Mouse (Mus musculus) right cerebral cortex, adult 18-20 months (tissue): ENCODE measurements around the gene Slc41a2.
A peak's percentile ranks its signal among the peaks of the same experiment; 100 is the strongest.
"Not testable (repeated sequence)": the region's sequence is repeated elsewhere in the genome, so short reads cannot be mapped to it uniquely, and the experiment has no call there.

ENCODE experiments used
- DNase-seq: peaks from one replicate; pipeline ENCODE4 v3.0.0; 2022; ENCODE audit warnings: mixed read lengths

Slc41a2 gene

DNA sequence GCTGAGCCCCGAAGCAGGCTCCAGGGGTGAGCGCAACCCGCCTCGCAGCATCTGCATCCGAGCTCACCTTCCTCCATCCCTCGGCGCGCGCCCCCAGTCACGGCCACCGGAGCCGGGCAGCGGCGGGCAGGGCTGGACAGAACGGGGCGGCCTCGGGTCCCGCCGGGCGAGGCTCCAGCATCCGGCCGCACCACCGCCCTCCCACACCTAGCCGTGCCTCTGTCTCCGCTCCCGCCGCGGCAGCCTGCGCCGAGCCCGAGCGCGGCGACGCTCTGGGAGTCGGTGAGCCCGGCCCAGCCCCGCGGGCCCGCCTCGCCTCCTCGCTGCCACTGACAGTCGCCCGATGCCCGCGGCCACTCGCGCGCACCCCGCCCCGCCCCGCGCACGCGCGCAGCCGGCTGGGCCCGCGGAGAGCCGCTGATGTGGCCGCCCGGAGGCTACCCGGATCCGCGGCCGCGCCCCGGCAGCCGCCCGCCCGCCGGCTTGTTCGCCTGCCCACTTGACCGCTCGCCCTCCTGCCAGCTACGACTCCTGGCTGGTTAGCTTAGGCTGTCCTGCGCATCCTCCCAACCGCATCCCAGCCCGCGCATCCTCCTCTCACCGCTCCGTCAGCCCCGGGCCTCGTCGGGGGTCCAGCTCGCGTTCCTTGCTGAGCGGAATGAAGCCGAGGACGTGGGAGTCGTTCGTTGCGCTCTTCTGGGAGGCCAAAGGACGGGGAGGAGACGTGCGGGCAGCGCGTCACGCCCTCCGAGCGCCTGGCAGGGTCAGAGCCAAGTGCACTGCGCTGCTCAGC is at the start of gene Slc41a2:
TSS of gene Slc41a2 (minus strand) at position 724 of the 793 bp plus-strand sequence.
- DNase-seq, result peak; percentile 80

DNA sequence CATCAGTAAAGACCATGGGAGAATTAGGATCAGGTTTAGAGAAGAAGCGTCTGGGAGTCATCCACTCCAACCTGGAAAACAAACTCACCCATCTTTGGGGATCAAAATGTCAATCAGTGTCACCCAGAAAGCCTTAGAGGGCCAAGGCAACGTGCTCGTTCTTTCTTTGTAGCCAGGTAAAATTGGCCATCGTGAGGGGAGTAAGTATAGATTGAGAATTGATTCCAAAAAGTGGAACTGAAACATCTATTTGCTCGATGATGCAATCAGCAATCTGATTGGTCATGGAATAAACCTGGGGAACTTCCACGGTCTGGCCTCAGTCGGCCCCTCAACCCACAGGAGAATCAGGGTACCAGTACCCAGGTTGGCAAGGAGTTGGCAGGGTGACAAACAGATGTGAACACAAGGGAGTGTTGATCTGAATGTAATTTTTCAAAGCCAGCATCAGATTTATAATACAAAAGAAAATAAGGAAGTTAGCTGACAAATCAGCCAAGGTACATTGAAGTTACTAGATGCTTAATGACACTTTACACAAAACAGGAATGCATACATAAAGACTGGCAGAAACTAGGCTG is 47.7 kb upstream of the Slc41a2 start:
- no peak for DNase-seq

GRCm38 (mm10) chr10:83384456-83385215 is 47.0 kb upstream of the Slc41a2 start:
- DNase-seq, result no peak

DNA sequence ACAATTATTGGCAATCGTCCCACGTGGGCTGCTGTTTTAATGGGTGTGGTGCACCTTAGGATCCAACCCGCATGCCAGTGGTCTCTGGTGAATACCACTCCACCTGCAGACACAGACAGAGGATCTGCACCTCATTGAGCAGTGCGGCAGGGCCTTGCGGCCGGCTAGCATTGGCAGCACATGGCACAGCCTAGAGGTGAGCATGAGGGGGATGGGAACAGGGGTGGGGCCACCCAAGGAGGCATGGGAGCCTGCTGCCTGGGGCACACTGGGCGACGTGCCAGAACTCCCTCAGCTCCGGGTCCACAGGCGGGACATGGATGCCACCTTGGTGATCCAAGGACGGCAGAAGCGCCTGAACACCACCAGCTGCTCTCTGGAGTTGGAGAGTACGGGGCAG is 46.2 kb upstream of the Slc41a2 start:
- DNase-seq, result no peak

DNA sequence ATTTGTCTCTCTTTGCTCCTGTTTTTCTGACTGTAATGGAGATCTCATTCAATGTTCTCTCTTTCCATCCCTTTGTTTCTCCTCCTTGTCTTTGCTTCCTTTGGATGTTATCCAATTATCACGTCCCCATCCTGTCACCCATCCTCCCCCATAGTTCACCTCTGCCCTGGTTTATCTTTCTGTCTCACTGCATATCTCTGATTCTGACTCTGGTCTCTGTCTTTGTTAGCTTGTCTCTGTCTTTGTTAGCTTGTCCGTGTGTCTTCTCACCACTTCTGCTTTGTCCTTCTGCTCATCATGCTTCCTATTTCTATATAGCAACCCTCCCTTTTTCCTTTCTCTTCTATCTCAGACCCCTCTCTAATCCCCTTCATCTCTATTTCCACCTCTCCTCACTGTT is 45.3 kb upstream of the Slc41a2 start:
- no peak for DNase-seq

GRCm38 (mm10) chr10:83382528-83382927 is 44.8 kb upstream of the Slc41a2 start:
- no peak for DNase-seq

- DNase-seq, result no peak
These were observed 42.8 kb upstream of the Slc41a2 start for GRCm38 (mm10) chr10:83380501-83380900.

- no peak for DNase-seq
These were observed 40.6 kb upstream of the Slc41a2 start for GRCm38 (mm10) chr10:83378083-83378833.

DNA sequence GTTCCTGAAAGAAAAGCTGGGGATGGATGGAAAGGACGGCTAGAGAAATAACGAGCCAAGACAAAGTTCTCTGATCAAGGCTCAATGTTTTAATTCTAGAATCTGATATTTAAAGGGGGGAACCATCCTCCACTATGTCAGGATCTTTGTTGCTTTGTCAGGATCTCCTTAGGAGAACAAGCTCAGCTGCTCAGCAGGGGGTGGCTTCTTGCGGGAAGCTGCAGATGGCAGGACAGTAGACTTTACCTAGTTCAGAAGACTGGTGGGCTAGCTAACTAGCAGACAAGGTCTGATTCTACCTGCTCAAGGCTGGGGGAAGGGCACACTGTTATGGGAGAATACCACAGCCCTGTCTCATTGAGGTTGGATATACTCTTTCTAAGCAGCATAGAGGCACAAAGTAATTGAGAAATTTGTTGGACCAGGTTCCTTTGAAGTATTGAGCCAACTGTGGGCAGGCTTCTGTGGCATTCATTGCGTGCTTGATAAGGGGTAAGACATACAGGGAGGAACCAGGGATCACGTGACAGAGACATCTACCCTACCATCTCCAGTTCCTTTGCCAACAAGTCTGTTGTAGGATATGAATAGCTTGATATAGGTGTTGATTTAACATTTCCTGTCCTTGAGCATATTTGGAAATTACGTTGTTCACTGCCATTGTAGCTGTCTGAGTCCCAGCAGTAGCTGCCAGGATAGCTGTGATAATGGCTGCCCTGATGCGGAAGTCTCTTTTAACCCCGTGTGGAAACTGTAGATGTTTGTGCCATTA is 39.4 kb upstream of the Slc41a2 start:
- no peak for DNase-seq

- not testable (repeated sequence) for DNase-seq
These were observed 37.8 kb upstream of the Slc41a2 start for GRCm38 (mm10) chr10:83375458-83375857.

- no peak for DNase-seq
These were observed 36.5 kb upstream of the Slc41a2 start for GRCm38 (mm10) chr10:83374045-83374656.

DNA sequence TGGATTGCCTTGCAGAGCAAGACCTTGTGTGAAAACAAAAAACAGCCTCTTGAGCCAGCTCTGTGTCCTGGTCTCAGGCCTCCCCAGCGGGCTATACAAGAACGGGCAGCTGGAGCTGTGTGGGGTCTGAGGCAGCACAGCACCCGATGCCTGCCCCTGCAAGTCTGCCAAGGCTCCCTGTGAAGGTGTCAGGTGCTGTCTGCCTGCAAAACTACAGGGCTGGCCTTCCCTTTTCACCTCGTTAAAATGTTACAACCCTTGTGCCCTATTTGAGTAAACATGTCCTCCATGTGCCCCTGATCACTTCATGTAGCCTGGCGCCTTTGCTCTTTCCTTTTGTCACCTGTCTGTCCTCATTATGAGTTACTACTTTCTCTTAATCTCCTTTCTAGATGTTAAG is 31.2 kb upstream of the Slc41a2 start:
- no peak for DNase-seq

GRCm38 (mm10) chr10:83363451-83363850 is 25.8 kb upstream of the Slc41a2 start:
- DNase-seq, result no peak

DNA sequence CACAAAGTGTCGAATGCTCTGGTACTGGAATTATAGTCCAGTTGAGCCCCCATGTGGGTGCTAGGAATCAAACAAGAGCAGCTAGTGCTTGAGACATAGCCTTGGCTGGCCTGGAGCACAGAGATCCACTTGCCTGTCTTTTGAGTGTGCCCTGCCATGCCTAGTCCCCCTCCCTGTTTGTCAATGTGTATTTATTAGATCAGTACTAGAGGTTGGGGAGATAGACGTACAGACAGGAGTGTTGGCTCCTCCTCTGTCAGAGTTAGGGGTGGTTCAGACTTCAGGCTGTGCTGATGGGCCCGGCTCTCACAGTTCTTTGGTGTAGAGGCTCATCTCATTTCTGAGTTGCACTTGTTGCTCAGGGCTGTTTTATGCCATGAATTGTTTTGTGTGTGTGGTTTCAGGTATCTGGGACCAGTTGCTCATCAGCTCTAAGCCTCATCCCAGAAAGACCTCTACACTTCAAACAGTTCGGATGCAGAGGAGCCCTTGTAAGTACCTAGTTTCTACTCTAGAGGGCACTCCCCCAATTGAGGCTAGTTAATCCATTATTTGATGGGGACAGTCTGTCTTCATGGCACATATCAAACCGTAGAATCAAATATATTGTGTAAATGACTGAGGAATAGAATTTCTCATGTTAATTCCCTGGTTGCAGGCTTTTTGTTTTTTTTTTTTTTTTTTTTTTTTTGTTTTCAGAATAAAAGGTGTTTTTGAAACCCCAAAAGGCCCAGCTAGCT is 24.1 kb upstream of the Slc41a2 start:
- peak; percentile 34 for DNase-seq

DNA sequence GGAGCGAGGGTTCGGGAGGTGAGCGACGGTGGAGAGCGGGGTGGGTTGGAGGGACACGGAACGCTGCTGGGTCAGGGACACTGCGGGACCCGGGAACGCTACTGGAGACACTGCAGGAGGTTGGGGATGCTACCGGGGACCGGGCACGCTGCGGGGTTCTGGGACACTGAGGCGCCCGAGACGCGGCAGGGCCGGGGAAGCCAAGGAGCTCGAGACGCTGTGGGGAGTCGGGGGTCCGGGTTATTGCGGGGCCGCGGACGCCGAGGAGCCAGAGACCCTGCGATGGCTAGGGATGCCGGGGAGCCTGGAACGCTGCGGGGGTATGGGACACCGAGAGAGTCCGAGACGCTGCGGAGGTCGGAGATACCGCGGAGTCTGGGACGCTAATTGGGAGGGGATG is 22.7 kb upstream of the Slc41a2 start:
- DNase-seq, result no peak

DNA sequence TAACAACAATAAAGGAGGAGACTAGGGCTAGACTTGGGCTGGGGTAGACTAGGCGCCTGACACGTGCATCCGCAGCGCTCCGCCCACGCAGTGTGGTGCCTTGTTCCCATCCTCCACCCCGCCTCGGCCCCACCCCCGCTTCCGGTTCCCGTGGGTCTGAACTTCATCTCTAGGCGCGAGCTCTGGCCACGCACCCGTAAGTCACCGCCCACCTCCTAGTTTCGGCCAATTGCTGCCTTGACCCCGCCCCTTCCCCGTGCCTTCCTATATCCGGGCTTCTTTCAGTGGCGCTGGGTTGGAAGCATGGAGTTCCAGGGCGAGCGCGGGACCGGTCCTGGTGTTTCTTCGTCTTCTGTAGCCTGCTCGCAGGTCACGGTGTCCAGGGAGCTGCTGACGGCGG is 22.3 kb upstream of the Slc41a2 start, which contains the start of gene D10Wsu102e:
TSS of gene D10Wsu102e (plus strand) at position 266 of the 400 bp plus-strand sequence.
- peak; percentile 97 for DNase-seq

- DNase-seq, result no peak
These were observed 21.8 kb upstream of the Slc41a2 start for GRCm38 (mm10) chr10:83359451-83359850.

DNA sequence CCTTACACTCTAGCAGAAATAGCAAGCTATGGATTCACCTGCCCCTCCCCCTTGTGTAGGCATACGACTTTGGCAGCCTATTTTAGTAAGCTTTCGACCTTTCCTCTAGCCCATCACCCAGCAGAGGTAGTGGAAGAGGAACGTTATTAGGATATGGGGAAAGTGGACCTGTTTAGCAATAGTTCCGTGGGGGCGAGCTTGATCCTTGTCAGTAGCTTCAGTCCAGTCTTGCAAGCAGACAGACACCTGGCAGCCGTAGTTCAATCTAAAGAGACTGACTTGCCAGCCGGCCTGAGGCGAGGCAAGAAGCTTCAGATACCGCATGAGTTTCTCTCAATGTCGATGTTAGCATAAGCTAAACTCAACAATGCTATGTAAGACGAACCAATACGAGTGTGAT is 18.7 kb upstream of the Slc41a2 start:
- no peak for DNase-seq

DNA sequence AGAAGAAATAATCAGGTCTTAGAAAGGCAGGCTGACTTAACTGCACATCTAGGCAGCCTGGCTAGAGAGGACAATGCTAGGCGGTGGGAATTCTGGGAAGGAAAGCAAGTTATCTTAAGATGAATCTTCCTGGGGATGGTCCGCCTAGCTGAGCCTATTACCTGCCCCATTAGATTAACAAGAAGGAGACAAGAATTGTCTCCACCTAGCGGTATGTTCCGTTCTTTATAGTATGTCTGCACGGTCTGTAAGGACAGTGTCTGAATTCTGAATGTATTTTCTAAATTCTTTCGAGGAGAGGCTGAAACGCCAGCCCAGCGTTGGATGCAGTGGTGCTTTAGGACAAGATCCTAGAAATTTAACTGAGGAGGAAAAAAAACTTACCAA is 16.6 kb upstream of the Slc41a2 start:
- peak; percentile 12 for DNase-seq

DNA sequence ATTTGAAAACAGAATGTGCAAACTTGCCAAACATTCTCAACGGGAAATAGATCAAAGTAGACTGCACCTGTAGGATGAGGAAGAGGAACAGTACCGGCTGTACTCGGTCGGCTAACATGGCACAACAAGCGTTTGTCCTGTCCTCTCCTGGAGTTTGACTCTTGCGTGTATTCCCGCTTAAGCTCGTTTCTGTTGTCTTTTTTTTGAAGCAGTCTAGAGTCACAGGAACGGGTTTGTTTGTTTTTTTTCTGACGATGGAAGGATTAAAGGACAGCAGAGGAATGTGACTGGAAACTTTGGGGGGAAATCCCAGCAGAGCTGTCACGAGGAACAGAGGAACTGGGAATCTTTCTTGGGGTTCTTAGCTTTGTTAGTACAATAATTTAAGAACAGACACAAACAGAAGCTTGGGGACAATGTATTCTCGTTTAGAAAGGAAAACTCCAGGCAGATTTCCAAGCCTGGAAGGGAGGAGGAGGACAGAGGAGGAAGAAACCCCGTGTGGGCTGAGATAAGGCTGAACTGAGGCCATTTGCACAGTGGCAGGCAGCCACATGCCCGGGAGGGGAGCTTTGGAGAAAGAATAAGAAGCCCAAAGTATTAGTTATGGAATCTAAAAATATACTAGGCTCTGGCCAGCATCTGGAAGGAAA is 16.1 kb upstream of the Slc41a2 start:
- DNase-seq, result peak; percentile 11
